Mouse (Mus musculus) myocyte (in vitro differentiated cells): ENCODE results near the gene Tmem269. TPM values are rescaled to one million over a fixed set of nuclear protein-coding genes. Genes with fewer than 3 reads are reported as not detected.

ENCODE experiments used
- H3K27me3 ChIP-seq: one replicate; pipeline ENCODE4 v1.6.1; 2011; ENCODE audit not compliant: control insufficient read depth, insufficient read depth, insufficient read length
- H3K36me3 ChIP-seq: one replicate; pipeline ENCODE4 v1.6.1; 2011; ENCODE audit not compliant: control insufficient read depth, insufficient read depth
- H3K4me2 ChIP-seq: one replicate; pipeline ENCODE4 v1.6.1; 2011; ENCODE audit warnings: low read depth, control low read depth
- H3K4me3 ChIP-seq: one replicate; pipeline ENCODE4 v1.5.1; 2011; ENCODE audit warnings: mild to moderate bottlenecking, control low read depth, moderate library complexity
- H3K79me2 ChIP-seq: one replicate; pipeline ENCODE4 v1.6.1; 2011; ENCODE audit not compliant: control insufficient read depth, insufficient read depth
- H3ac ChIP-seq: one replicate; pipeline ENCODE4 v1.6.1; 2011; ENCODE audit not compliant: control insufficient read depth, insufficient read length
- CEBPB ChIP-seq: IDR thresholded peaks from 2 replicates; pipeline ENCODE4 v1.6.1; 2011; ENCODE audit warnings: mild to moderate bottlenecking, moderate library complexity; ENCODE audit not compliant: poor library complexity, insufficient read depth, severe bottlenecking
- E2F4 ChIP-seq: IDR thresholded peaks from one replicate; pipeline ENCODE4 v1.6.1; 2011; ENCODE audit warnings: mild to moderate bottlenecking, control low read depth, moderate library complexity; ENCODE audit not compliant: insufficient read depth
- MAX ChIP-seq: IDR thresholded peaks from one replicate; pipeline ENCODE4 v1.6.1; 2011; ENCODE audit warnings: low read depth, mild to moderate bottlenecking, control low read depth
- MYOD1 ChIP-seq, 3 experiments: IDR thresholded peaks; one replicate each; pipeline ENCODE4 v1.6.1; 2011; ENCODE audit warnings: control low read depth in 2 of 3, low read depth in 2 of 3, mild to moderate bottlenecking in 2 of 3, moderate library complexity in 1 of 3; ENCODE audit not compliant: insufficient read length in 2 of 3, control insufficient read depth in 1 of 3
- MYOG ChIP-seq, 3 experiments: IDR thresholded peaks; one replicate each; pipeline ENCODE4 v1.6.1; 2011; ENCODE audit warnings: control low read depth in 2 of 3, low read depth in 2 of 3, mild to moderate bottlenecking in 2 of 3; ENCODE audit not compliant: insufficient read length in 2 of 3, control insufficient read depth in 1 of 3, insufficient read depth in 1 of 3
- POLR2A ChIP-seq: IDR thresholded peaks from one replicate; pipeline ENCODE4 v1.6.1; 2011; ENCODE audit warnings: low read depth, mild to moderate bottlenecking, control low read depth, moderate library complexity; ENCODE audit not compliant: insufficient read length
- POLR2AphosphoS2 ChIP-seq: IDR thresholded peaks from one replicate; pipeline ENCODE4 v1.6.1; 2011; ENCODE audit warnings: low read depth, control low read depth; ENCODE audit not compliant: insufficient read length
- REST ChIP-seq: IDR thresholded peaks from one replicate; pipeline ENCODE4 v1.6.1; 2011; ENCODE audit warnings: mild to moderate bottlenecking, control low read depth, moderate library complexity; ENCODE audit not compliant: insufficient read depth, insufficient read length
- SRF ChIP-seq: IDR thresholded peaks from one replicate; pipeline ENCODE4 v1.6.1; 2011; ENCODE audit warnings: low read depth; ENCODE audit not compliant: control insufficient read depth, insufficient read length
- TCF12 ChIP-seq: IDR thresholded peaks from one replicate; pipeline ENCODE4 v1.6.1; 2011; ENCODE audit warnings: mild to moderate bottlenecking, control low read depth; ENCODE audit not compliant: poor library complexity, insufficient read depth, severe bottlenecking
- TCF3 ChIP-seq: IDR thresholded peaks from one replicate; pipeline ENCODE4 v1.6.1; 2011; ENCODE audit warnings: low read depth, control low read depth; ENCODE audit not compliant: insufficient read length
- USF1 ChIP-seq: IDR thresholded peaks from one replicate; pipeline ENCODE4 v1.6.1; 2011; ENCODE audit warnings: low read depth, mild to moderate bottlenecking, control low read depth, moderate library complexity
- polyA plus RNA-seq: library from polyadenylated mRNA; unstranded; fragments of >200 nt; fragmentation: generic; extraction: Trizol; gene quantifications from one replicate; pipeline ENCODE4 v1.2.1, GENCODE M21; 2012; ENCODE audit warnings: missing spikeins

The Tmem269 gene
- polyA plus RNA-seq, 1 experiment, result 0.07 TPM

- Histone ChIP-seq H3K27me3 (no peaks in the 10 kb centered on the region), H3K79me2 (no peaks in the 10 kb centered on the region), H3ac (no peak overlapping the region), H3K4me2 (no peak overlapping the region), H3K36me3 (no peaks in the 10 kb centered on the region), H3K4me3 (no peak overlapping the region)
- TF ChIP-seq USF1 (peak; percentile 44), MYOD1 (IDR thresholded peaks at IDR 0.05; ENCODE audit: control insufficient read depth in 1 of 3, insufficient read length in 2 of 3, low read depth in 2 of 3) (no peak)
These were observed 50.4 kb downstream of the Tmem269 start for GRCm38 (mm10) chr4:119167663-119168062.

- Histone ChIP-seq H3ac (no peak overlapping the region), H3K36me3 (no peaks in the 10 kb centered on the region), H3K4me3 (no peak overlapping the region), H3K79me2 (no peaks in the 10 kb centered on the region), H3K4me2 (no peak overlapping the region), H3K27me3 (no peaks in the 10 kb centered on the region)
- TF ChIP-seq REST (no peak), CEBPB (no peak), MAX (no peak), USF1 (no peak), E2F4 (no peak), TCF3 (no peak), POLR2AphosphoS2 (no peak), POLR2A (no peak), MYOG (IDR thresholded peaks at IDR 0.05; ENCODE audit: control insufficient read depth in 1 of 3, insufficient read depth in 1 of 3, insufficient read length in 2 of 3, low read depth in 2 of 3) (no peak), SRF (no peak), TCF12 (no peak), MYOD1 (IDR thresholded peaks at IDR 0.05; ENCODE audit: control insufficient read depth in 1 of 3, insufficient read length in 2 of 3, low read depth in 2 of 3) (no peak)
These were observed 50.9 kb downstream of the Tmem269 start for GRCm38 (mm10) chr4:119167068-119167467.

DNA sequence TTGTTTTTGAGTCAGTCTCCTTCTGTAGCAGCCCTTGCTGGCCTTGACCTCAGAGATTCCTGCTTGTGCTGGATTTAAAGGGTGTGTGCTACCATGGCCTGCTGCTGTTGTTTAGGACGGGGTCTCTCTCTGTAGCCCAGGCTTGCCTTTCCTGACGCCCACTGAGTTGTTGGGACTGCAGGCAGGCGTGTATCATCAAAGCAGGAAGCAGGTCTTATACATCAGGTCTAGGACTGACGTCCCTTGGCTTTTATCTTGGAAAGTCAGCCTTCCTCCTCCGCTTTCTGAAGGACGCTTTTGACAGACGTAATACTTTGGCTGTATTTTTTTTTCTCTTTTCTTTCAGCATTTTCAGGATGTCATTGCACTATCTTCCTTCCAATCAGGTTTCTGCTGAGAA, 52.1 kb downstream of the Tmem269 start:
- no peak overlapping the region for H3K4me2 ChIP-seq
- H3K36me3 ChIP-seq, result no peaks in the 10 kb centered on the region
- H3K79me2 ChIP-seq, result no peaks in the 10 kb centered on the region
- no peak overlapping the region for H3K4me3 ChIP-seq
- no peaks in the 10 kb centered on the region for H3K27me3 ChIP-seq
- no peak overlapping the region for H3ac ChIP-seq
- no peak for TF ChIP-seq TCF3
- no peak for TF ChIP-seq MYOD1 (IDR thresholded peaks at IDR 0.05; ENCODE audit: control insufficient read depth in 1 of 3, insufficient read length in 2 of 3, low read depth in 2 of 3)
- no peak for TF ChIP-seq E2F4
- TF ChIP-seq REST, result no peak
- no peak for TF ChIP-seq SRF
- TF ChIP-seq MYOG (IDR thresholded peaks at IDR 0.05; ENCODE audit: control insufficient read depth in 1 of 3, insufficient read depth in 1 of 3, insufficient read length in 2 of 3, low read depth in 2 of 3), result no peak

DNA sequence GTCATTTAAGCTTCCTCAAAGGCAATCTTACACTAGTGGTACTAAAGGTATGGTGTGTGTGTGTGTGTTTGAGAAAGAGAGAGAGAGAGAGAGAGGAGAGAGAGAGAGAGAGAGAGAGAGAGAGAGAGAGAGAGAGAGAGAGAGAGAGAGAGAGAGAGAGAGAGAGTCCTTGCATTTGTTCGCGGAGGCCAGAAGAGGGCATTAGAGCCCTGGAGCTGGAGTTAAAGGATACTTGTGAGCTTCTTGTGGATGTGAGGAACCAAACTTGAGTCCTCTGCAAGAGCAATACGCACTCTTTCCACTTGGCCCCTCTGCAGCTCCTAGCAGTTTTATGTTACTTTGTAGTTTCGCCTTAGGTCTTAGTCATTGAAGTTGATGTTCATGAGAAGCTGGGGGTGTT, 55.0 kb downstream of the Tmem269 start:
- no peaks in the 10 kb centered on the region for H3K79me2 ChIP-seq
- TF ChIP-seq POLR2AphosphoS2, result no peak
- TF ChIP-seq MYOG (IDR thresholded peaks at IDR 0.05; ENCODE audit: control insufficient read depth in 1 of 3, insufficient read depth in 1 of 3, insufficient read length in 2 of 3, low read depth in 2 of 3), result no peak
- no peak for TF ChIP-seq TCF3
- TF ChIP-seq TCF12, result no peak
- TF ChIP-seq REST, result no peak
- no peak for TF ChIP-seq POLR2A
- TF ChIP-seq E2F4, result no peak
- TF ChIP-seq USF1, result no peak
- TF ChIP-seq SRF, result no peak
- no peak for TF ChIP-seq MAX
- TF ChIP-seq CEBPB, result no peak
- no peak for TF ChIP-seq MYOD1 (IDR thresholded peaks at IDR 0.05; ENCODE audit: control insufficient read depth in 1 of 3, insufficient read length in 2 of 3, low read depth in 2 of 3)

DNA sequence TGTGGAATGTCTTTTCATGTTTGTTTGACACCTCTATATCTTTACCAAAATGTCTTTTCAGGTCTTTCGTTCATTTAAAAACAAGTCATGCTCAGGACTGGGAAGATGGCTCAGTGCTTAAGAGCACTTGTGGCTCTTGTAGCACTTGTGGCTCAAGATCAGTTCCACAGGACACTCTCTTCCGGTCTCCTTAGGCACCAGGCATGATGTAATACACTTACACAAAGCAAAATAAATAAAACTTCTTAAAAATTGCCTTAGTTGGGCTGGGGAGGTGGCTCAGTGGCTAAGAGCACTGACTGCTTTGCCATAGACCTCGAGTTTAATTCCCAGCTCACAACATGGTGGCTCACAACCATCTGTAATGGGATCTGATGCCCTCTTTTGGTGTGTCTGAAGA, 56.7 kb downstream of the Tmem269 start:
- Histone ChIP-seq H3K27me3 (no peaks in the 10 kb centered on the region), H3ac (no peak overlapping the region), H3K4me2 (no peak overlapping the region), H3K4me3 (no peak overlapping the region), H3K79me2 (no peaks in the 10 kb centered on the region), H3K36me3 (no peaks in the 10 kb centered on the region)
- TF ChIP-seq USF1 (no peak), POLR2A (no peak), MYOG (IDR thresholded peaks at IDR 0.05; ENCODE audit: control insufficient read depth in 1 of 3, insufficient read depth in 1 of 3, insufficient read length in 2 of 3, low read depth in 2 of 3) (no peak), CEBPB (no peak), E2F4 (no peak), REST (no peak), MAX (no peak), POLR2AphosphoS2 (no peak), TCF12 (no peak), TCF3 (no peak), MYOD1 (IDR thresholded peaks at IDR 0.05; ENCODE audit: control insufficient read depth in 1 of 3, insufficient read length in 2 of 3, low read depth in 2 of 3) (no peak), SRF (no peak)

More for the DNA sequence above, 55.0 kb downstream of the Tmem269 start:
- Histone ChIP-seq H3K36me3 (no peaks in the 10 kb centered on the region), H3K4me2 (no peak overlapping the region), H3K27me3 (no peaks in the 10 kb centered on the region), H3K4me3 (no peak overlapping the region), H3ac (no peak overlapping the region)
